Mouse (Mus musculus) fat pad, adult 2 months (tissue): ENCODE data around the gene Gpr3.

Experiments used
- DNase-seq: peaks from one replicate; pipeline ENCODE4 v3.0.0-alpha.2; 2011; ENCODE audit warnings: low read depth, low spot score; ENCODE audit errors: extremely low read depth

Gpr3 gene

DNA sequence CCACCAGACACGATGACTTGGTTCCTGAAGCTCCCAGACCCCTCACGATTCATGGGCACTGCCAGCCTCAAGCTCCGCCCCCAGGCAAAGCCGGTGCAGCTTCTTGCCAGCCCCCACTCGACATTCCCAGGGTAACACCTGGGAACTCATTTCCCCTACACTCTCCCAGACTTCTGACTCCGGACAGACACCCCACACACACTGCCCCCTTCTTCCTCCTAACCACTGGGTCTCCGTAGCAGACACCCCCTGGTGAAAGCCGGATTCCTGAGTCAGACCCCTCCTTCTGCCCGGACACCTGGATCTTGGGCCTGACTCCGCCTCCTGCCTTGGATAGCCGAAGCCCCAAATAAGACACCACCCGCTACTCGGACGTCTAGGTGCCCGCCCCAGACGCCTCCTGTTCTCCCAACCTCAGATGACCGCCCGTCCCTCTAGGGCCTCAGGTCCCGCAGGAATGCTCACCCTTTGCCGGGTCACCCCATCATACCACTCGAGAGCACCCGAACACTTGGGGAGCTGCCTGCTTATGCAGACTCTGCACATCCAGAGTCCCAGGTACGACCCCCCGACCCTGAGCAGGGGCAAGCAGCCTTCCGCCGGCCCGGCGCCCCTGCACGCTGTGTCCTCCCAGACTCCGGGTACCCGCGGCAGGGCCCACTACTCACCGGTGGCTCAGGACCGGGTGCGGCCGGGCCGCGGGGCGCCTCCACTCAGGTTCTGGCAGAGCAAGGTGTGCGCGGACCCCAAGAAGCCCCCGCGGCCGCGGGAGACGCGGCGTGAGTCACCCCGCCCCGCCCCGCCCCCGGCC is at the start of gene Gpr3, which contains the start of gene Cd164l2:
Gene Gpr3 (minus strand): TSS at position 786 of the 811 bp plus-strand sequence.
Gene Cd164l2 (plus strand): TSS at position 381 of the 811 bp plus-strand sequence.
- DNase-seq, result no peak

DNA sequence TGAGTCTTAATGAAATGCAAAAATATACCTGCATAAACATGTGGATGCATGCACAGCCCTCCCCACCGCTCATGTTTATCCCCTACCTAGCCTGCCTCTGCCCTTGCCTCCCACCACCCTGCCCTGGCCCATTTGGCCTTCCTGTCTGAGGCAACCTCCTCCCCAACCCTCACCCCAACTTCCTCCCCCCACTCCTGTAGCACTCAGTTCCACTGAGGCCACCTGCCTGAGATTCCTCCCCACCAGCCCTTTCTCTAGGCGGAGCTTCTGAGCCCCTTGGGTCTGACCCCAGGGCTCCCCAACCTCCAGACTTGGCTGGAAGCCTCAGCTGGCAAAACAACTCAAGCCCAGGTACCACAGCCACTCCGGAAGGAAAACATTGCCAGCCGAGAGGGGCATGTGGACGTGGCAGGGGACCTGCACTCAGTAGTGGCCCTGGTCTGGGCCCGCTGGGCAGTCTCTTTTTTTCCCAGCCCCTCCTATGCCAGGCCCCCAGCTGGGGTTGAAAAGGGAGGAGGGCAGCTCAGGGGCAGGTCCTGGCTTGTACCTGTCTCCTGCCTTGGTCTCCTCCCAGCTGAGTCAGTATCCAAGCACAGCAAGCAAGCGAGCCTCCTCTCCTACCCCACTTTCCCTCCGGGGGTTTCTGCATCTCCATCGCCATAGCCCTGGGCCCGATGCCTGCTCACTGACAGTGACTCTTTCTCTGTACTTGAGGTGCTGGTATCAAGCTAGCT is 49.5 kb upstream of the Gpr3 start:
- no peak for DNase-seq

DNA sequence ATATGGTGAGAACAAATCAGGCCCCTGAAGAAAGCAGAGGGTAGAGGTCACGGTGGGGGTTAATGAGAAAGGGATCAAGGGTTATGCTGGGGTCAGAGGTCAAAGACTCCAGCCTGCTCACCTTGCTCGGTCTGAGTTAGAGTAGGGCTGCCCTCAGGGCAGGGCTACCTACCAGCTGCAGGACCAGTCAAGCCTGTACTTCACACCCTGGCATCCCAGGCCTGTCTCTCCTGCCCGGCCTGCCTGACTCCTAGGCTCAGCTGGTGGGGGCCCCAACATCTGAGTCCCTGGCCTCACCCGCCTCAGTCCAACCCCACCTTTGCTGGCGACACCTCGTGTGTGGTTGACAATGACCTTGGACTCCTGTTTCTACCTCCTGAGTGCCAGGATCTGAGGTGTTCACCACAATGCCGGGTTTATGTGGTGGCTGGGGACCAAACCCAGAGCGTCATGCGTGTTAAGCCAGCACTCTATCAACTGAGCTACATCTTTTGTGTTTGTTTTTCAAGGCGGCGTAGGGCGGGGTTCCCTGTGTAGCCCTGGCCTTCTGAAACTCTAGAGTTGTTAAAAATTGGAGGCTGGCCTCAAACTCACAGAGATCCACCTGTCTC is 45.6 kb upstream of the Gpr3 start:
- no peak for DNase-seq

DNA sequence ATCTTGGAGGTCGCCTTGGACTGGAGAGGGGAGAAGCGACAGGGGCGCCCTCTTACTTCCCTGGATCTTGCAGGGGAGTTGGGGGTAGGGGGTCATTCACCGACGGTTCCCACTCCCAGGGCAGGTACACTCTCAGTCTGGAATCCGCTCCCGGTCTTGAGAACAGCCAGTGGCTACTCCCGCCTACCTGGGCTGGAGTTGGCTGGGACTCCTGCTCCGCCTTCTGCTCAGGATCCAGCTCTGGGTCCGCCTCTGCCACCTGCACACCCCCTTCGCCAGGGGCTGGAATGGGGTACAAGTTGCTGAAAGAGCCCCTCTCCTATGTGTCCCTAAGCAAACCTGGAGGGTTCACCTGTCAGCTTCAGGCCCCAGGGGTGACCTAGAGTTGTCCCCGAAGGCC is 44.9 kb upstream of the Gpr3 start:
- peak; percentile 55 for DNase-seq

DNA sequence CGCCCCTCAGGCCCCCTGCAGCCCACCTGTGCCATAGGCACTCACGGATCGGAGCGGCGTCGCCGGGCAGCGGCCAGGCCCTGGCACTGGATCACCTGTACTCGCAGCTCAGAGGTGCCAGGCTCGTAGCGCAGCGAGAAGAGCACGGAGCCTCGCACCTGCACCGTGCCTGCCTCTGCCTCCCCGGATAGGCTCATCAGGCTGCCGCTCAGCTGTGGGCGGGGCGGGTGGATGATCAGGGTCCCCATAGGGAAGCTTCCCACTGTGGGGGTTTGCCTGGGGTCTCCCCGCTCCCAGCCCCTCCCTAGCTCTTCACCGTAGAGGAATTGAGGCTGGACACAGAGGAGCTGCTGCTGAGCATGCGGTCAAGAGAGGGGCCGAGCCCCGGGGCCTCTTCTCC is 44.5 kb upstream of the Gpr3 start:
- no peak for DNase-seq

DNA sequence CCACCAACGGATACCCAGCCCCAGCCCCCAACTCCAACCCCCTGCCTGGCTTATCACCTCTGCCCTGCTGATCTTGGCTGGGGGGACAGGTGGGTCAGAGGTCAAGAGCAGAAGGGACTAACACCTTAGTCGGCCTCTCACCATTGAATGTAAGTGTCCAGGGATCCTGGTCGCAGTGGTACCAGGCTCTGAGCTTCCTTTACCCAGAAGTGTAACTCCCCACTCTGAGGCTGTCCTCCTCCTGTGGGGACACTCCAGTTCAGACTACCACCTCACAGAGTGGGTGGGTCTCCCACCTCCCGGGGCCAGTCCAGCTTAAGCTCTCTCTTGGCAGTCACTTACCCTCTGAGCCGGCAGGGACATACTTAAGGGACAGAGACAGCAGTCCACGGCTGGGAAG is 43.1 kb upstream of the Gpr3 start:
- no peak for DNase-seq

DNA sequence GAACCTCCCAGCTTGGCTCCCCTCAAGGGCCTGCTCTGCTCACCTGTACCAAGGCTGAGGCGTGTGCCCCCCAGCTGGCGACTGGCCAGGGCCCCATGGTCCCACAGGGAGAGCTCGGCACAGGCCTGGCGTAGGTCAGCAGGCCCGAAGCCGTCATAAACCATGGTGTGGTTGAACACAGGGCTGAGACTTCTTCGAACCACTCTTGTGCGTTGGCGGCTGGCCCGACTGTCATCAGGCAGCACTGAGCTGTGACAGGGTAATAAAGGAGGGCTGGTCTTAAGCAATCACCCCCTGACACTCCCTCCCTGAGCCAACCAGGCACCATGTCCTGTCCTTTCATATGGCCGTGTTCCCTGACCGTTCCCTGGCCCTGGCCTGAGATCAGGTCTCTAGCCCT is 41.1 kb upstream of the Gpr3 start:
- no peak for DNase-seq

DNA sequence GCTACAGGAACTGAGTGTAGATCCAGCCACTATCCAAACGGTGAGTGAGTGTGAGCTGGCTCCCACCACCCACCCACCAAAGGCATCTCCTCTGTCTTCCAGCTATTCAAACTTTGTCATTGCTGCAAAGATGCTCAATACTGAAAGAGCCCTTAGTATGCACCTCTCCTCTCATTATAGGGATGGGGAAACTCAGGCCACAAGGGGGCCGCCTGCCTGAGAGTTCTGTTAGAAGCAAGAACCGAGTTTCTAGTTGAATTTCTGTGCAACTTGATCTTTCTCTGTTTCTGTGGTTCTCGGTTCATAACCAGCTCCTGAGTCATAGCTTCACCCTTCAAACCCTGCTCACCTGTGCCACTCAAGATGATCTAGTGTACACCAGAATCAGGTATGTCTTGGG is 39.8 kb upstream of the Gpr3 start:
- DNase-seq, result no peak

DNA sequence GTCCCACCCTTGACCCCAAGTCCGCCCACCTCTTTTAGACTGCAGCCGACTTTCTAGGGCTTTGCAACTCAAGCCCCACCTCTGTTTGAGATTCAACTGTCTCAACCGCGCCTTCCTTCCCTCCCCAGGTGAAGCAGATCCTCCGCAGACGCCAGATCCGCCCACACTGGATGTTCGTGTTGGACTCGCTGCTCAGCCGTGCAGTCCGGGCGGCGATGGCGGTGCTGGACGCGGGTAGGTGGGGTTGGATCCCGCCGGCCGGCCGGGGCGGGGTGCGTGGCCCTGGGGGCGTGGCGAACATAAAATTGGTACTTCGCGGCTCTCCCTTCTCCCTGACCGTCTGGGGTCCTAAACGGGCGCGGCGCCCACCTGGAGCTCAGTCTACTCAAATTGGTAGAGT is 38.9 kb upstream of the Gpr3 start:
- DNase-seq, result no peak

DNA sequence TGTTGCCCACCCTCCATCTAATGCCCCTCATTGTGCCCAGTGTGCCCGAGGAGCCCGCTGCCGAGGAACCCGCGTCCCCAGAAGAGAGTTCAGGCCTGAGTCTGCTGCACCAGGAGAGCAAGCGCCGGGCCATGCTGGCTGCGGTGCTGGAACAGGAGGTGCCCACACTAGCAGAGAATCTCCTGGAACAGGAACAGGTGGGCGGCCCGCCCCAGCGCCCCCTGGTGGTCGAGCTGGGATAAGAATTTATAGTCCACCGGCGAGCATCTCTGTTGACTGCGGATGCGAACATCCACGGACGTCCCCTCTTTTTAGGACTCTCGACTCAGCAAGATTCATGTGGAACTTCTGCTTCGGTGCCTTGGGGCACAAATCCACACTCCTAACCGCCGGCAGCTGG is 38.3 kb upstream of the Gpr3 start:
- DNase-seq, result no peak

DNA sequence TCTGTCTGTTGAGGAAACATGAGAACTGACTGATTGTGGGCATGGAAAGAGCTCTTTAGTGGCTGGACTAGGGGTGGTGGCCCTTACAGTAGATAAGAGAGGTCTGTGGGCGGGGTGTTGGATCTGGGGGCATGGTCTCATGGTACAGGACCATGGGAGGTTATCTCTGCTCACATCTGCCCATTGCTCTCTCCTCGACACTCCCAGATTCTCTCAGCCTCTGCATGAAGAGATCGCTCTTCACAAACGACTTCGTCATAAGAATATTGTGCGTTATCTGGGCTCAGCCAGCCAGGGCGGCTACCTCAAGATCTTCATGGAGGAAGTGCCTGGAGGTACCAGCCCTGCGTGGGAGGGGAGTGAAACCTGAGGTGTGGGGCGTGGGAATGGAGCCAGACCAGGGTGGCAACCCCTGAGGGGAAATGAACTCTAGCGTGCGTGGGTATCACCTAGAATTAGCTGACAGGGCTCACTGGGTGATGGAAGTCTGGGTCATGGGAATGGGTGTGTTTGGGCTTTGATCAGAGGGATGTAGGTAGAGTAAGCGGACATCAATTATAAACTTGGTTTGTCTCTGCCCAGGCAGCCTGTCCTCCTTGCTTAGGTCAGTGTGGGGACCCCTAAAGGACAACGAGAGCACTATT is 35.6 kb upstream of the Gpr3 start:
- no peak for DNase-seq

DNA sequence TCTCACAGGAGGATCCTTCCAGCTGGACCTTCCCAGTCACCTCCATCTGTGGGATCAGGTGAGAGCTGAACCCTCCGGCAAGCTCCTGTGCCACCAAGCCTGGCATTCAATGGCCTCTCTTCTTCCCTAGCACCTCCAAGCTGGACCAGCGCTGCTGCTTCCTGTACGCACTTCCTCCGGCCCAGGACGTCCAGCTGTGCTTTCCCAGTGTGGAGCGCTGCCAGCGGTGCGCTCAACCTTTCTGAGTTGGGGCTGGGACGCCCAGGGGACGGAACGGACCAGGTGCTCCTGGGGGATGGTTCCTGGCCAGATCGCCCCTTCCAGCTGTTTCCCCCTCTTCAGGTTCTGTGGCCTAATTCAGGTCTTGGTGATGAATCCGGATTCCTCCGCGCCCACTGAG is 34.7 kb upstream of the Gpr3 start:
- no peak for DNase-seq

DNA sequence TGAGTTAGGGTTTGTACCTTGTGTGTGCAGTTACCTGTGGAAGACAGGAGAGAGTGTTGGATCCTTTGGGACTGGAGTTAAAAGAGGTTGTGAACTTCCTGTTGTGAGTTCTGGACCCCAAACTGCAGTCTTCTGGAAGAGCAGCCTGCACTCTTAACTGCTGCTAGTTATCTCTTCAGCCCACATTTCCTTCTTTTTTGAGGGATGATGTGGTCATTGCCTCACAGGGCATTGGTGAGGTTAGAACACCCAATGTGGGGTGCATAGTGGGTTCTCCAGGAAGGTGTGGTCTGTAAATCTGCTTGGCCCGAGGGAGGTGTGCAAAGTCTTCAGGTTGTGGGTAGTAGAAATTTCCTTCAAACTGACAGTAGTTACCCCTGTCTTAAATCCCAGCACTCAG is 32.0 kb upstream of the Gpr3 start:
- no peak for DNase-seq

DNA sequence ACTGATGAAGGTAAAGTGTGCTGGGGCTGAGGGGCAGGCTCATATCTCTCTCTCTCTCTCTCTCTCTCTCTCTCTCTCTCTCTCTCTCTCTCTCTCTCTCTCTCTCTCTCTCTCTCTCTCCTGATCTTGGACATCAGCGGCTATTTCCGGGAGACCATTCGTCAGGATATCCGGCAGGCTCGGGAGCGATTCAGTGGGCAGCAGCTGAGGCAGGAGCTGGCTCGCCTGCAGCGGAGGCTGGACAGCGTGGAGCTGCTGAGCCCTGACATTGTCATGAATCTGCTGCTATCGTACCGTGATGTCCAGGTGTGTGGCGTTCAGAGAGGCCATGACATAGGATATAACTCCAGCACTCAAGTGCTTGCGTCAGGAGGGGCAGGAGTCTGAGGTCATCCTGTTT is 31.2 kb upstream of the Gpr3 start:
- DNase-seq, result no peak

DNA sequence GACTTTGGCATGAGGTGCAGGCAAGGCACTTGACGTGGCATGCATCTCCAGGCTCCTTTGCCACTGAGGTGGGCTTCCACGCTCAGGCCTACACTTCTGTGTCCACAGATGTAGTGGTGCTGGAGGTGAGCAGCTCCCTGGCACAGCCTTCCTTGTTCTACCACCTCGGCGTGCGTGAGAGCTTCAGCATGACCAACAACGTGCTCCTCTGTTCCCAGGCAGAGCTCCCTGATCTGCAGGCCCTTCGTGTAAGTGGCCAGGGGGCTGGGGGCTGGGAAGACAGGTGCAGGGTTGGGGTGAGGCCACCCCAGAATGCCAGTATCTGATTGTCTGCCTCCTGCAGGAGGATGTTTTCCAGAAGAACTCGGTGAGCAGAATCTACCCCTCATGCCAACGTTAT is 30.4 kb upstream of the Gpr3 start:
- DNase-seq, result no peak

DNA sequence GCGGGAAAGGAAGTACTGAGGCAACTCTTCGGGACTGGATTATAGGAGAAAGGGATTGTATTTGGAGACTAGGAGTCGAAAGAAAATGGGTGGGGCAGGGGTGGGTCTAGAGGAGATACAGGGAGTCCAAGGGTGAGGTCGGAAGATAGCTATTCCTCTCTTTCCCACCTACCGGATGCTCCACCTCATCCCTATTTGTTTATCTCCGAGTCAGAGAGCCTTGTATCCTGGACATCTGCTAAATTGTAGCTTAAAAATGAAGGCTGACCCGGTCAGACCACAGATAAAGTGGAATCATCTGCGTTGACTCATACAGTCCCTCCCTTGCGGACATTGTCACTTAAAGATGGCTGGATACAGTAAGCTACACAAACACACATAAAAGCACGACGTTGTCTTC is 29.6 kb upstream of the Gpr3 start:
- no peak for DNase-seq

DNA sequence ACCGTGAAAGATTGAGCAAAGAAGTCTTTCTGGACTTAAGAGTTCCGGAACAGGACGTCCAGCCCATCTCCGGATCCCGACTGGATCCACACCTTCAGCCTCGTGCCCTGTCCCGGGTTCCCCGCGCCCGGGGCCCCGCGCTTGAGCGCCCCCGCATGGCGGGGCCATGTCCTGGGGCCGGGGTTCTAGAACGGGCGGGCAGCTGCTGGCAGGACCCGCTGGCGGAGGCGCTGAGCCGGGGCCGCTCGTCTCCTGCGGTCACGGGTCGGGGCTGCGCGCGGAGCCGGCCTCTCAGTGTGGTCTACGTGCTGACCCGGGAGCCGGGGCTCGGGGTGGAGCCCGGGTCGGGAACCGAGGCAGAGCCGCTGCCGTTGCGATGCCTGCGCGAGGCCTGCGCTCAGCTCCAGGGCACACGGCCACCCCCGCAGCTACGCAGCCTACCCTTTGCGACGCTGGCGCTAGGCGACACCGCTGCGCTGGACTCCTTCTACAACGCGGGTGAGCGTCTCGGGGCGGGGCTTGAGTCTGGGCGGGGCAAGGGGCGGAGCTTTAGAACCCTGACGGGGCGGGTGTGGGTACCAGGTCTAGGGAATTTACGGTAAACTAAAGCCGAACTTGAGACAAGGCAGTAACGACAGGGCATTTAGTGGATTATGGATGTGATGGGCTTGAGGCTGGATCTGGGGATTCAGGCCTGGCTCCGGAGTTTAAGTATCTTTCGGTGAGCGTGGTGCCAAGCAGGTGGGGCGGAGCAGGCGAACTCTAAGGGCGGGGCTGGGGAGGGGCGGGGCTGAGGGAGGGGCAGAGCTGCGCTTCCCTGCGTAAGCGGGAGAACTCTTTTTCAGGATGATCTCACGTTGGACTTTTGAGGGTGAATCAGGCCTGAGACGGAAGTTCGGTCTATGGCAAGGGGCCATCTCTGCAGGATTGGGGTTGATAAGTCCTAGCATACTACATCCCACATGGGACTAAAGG is 28.9 kb upstream of the Gpr3 start:
- no peak for DNase-seq

DNA sequence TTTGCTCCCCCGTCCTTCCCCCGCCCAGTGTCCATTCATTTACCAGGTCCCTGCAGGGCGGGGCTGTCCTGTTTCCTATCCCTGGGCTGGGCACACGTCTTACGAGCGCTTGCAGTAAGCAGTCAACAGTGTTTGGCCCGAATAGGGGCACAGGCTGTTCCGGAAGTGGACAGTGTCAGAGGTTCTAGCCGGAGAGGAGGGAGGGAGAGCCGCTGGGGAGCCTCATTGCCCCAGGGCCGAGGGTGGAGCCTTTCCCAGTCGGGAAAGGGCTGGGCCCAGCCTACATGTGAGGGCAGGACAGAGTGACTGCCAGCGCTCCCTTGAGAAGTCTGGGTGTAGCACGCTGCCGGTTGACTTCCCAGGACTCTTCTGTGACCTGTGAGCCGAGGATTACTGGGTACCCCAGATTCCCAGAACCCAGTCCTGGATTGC is 28.2 kb upstream of the Gpr3 start, which contains the start of gene Map3k6:
Gene Map3k6 (plus strand): TSS at position 329 of the 432 bp plus-strand sequence.
- DNase-seq, result no peak

DNA sequence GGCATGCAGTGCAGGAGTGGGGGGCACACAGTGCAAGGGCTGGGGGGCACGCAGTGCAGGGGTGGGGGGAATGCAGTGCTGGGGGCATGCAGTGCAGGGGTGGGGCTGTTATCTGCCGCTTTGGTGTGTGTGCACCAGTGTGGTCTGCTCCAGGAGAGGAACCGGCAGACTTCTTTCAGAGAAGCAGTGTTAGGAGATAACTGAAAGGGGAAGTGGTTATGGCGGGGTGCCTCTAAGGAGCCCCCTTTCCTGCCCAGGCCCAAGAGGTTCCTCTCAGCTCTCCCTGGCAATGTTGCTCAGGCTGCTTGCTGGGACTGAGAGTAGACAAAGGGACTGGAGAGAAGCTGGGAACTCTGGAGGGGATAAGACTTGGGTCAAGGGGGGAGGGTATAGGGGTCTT is 25.6 kb upstream of the Gpr3 start:
- no peak for DNase-seq

DNA sequence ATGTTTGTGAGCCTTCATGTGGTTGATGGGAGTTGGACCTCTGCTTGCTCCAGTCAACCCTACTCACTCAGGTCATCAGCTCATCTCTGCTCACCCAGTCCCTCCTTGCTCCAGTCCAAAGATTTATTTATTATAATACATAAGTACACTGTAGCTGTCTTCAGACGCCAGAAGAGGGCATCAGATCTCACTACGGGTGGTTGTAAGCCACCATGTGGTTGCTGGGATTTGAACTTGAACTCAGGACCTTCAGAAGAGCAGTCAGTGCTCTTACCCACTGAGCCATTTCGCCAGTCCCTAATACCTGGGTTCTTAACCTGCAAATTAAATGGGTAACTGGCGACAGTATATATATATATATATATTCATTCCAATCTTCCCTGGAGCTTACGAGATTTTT is 23.1 kb upstream of the Gpr3 start:
- DNase-seq, result no peak
